Mouse (Mus musculus) heart, postnatal 0 days (tissue): ENCODE measurements around the gene Ncaph. TPM values are rescaled to one million over a fixed set of nuclear protein-coding genes. Genes with fewer than 3 reads are reported as not detected.
"Not testable (repeated sequence)": the region's sequence is repeated elsewhere in the genome, so short reads cannot be mapped to it uniquely, and the experiment has no call there.

Experiments
- ATAC-seq: fragments of 200-750 bp; cut with Nextera tagmentation; 2 replicates; pipeline ENCODE4 v1.8.0; 2017; ENCODE audit warnings: low read depth, moderate number of reproducible peaks, moderate library complexity; ENCODE audit not compliant: insufficient read depth
- DNase-seq: peaks from one replicate; pipeline ENCODE4 v3.0.0-alpha.2; 2016; ENCODE audit warnings: low spot score
- H3K27ac ChIP-seq: fragments of 300-500 bp; sonication (generic); 2 replicates; pipeline ENCODE4 v1.5.1; 2014; ENCODE audit warnings: low read depth, mild to moderate bottlenecking
- H3K27me3 ChIP-seq: fragments of 300-500 bp; sonication (generic); 2 replicates; pipeline ENCODE4 v1.6.1; 2014; ENCODE audit warnings: low read length, mixed read lengths; ENCODE audit not compliant: control insufficient read depth, insufficient read depth
- H3K36me3 ChIP-seq: fragments of 300-500 bp; sonication (generic); replicated peaks from 2 replicates; pipeline ENCODE4 v1.6.1; 2014; ENCODE audit warnings: low read length, mixed read lengths; ENCODE audit not compliant: control insufficient read depth, insufficient read depth
- H3K4me1 ChIP-seq: fragments of 300-500 bp; sonication (generic); 2 replicates; pipeline ENCODE4 v1.6.1; 2014; ENCODE audit warnings: antibody characterized with exemption; ENCODE audit not compliant: control insufficient read depth, insufficient read depth
- H3K4me2 ChIP-seq: fragments of 300-500 bp; sonication (generic); 2 replicates; pipeline ENCODE4 v1.6.1; 2014; ENCODE audit warnings: low read depth, mild to moderate bottlenecking, low read length, moderate library complexity
- H3K4me3 ChIP-seq: fragments of 300-500 bp; sonication (generic); 2 replicates; pipeline ENCODE4 v1.5.1; 2014; ENCODE audit warnings: low read depth, low read length
- H3K9ac ChIP-seq: fragments of 300-500 bp; sonication (generic); replicated peaks from 2 replicates; pipeline ENCODE4 v1.6.1; 2014; ENCODE audit warnings: low read depth, low read length, mixed read lengths
- H3K9me3 ChIP-seq: fragments of 300-500 bp; sonication (generic); replicated peaks from 2 replicates; pipeline ENCODE4 v1.6.1; 2016; ENCODE audit warnings: low read length; ENCODE audit not compliant: control insufficient read depth
- CTCF ChIP-seq: IDR thresholded peaks from 2 replicates; pipeline ENCODE4 v1.5.1; 2016; ENCODE audit warnings: antibody characterized with exemption, control low read depth, low read depth
- EP300 ChIP-seq: IDR thresholded peaks from 2 replicates; pipeline ENCODE4 v1.6.1; 2016; ENCODE audit warnings: antibody characterized with exemption, low read depth
- WGBS: fragments of 180-500 bp; shearing (Covaris S2); extraction: QIAGEN DNeasy Blood & Tissue Kit; methylation state at CpG from one replicate; pipeline ENCODE4 v1.1.7; 2014; 5-methylcytosine and 5-hydroxymethylcytosine counted together
- polyA plus RNA-seq: library from polyadenylated mRNA; unstranded; fragments of >200 nt; fragmentation: Nextera tagmentation; extraction: Ambion mirVana; gene quantifications from 2 replicates; pipeline ENCODE4 v1.2.1, GENCODE M21; 2015
- total RNA-seq: library from RNA; depleted of rRNA; stranded (reverse); fragments of >200 nt; gene quantifications from 2 replicates; pipeline ENCODE4 v1.2.3, GENCODE M21; 2014; ENCODE audit warnings: low replicate concordance; rRNA removed

The Ncaph gene
- 17.0 and 33.4 TPM in 2 replicates for total RNA-seq
- polyA plus RNA-seq: 14.7 and 15.6 TPM in 2 replicates

- peak within 1 kb of the TSS; percentile 72 for H3K4me2 ChIP-seq
- ATAC-seq: peak; percentile 93
- H3K27me3 ChIP-seq: no peaks in the 10 kb centered on the region
- H3K36me3 ChIP-seq: no peaks in the 10 kb centered on the region
- peak within 1 kb of the TSS; percentile 65 for H3K4me3 ChIP-seq
- 1% methylated on average over 56 of the region's 57 CpGs for WGBS
- no peak for TF ChIP-seq EP300
- TF ChIP-seq CTCF: no peak
- peaks cover 27% of the 10 kb centered on the region for H3K4me1 ChIP-seq
- peak; percentile 85 for DNase-seq
- peak within 1 kb of the TSS; percentile 88 for H3K27ac ChIP-seq
- no peaks in the 10 kb centered on the region for H3K9me3 ChIP-seq
- H3K9ac ChIP-seq: peak within 1 kb of the TSS; percentile 59
Observed at GRCm38 (mm10) chr2:127133621-127134461, at the start of gene Ncaph. Gene Ncaph, minus strand, starts transcription at chr2:127133954.

- peak; percentile 100 for ATAC-seq
- H3K27ac ChIP-seq: peak overlapping the region; percentile 85
- H3K4me1 ChIP-seq: no peaks in the 10 kb centered on the region
- peak overlapping the region; percentile 65 for H3K9ac ChIP-seq
- TF ChIP-seq EP300 (no peak), CTCF (no peak)
- H3K9me3 ChIP-seq: no peaks in the 10 kb centered on the region
- H3K36me3 ChIP-seq: no peaks in the 10 kb centered on the region
- H3K4me2 ChIP-seq: peak overlapping the region; percentile 71
- WGBS: 2% methylated on average over 17 of the region's 17 CpGs
- peak overlapping the region; percentile 60 for H3K4me3 ChIP-seq
- 0 out of 2 replicates have a peak, but pooled peaks cover 5% of the 10 kb centered on the region for H3K27me3 ChIP-seq
- peak; percentile 93 for DNase-seq
Observed at GRCm38 (mm10) chr2:127182598-127183381, 49.0 kb upstream of the Ncaph start.

- H3K27me3 ChIP-seq, H3K9me3 ChIP-seq, H3K4me1 ChIP-seq, H3K4me2 ChIP-seq, H3K27ac ChIP-seq, H3K9ac ChIP-seq, ATAC-seq, H3K36me3 ChIP-seq, H3K4me3 ChIP-seq: not testable (repeated sequence)
- DNase-seq: peak; percentile 25
- WGBS: 8% methylated on average over 1 of the region's 1 CpGs
- peak; percentile 47 for TF ChIP-seq CTCF
Observed at GRCm38 (mm10) chr2:127166261-127166660, 32.5 kb upstream of the Ncaph start.

GRCm38 (mm10) chr2:127165675-127166074 is 31.9 kb upstream of the Ncaph start:
- 39% methylated on average over 4 of the region's 4 CpGs for WGBS
- Histone ChIP-seq H3K9ac (no peak overlapping the region), H3K4me3 (no peak overlapping the region), H3K9me3 (no peaks in the 10 kb centered on the region), H3K27me3 (0 out of 2 replicates have a peak, but pooled peaks cover 3% of the 10 kb centered on the region), H3K27ac (no peak overlapping the region), H3K4me1 (no peaks in the 10 kb centered on the region), H3K4me2 (no peak overlapping the region), H3K36me3 (no peaks in the 10 kb centered on the region)
- ATAC-seq (no peak), DNase-seq (no peak)
- TF ChIP-seq CTCF (no peak), EP300 (no peak)

- Histone ChIP-seq H3K27me3 (no peaks in the 10 kb centered on the region), H3K36me3 (peaks cover 8% of the 10 kb centered on the region; the same call in 1 of the 2 replicates), H3K27ac (no peak overlapping the region), H3K9me3 (no peaks in the 10 kb centered on the region; the same call in 1 of the 2 replicates), H3K9ac (no peak overlapping the region), H3K4me2 (no peak overlapping the region), H3K4me1 (no peaks in the 10 kb centered on the region; the same call in 1 of the 2 replicates), H3K4me3 (no peak overlapping the region)
- TF ChIP-seq EP300 (no peak), CTCF (no peak)
- WGBS: 71% methylated on average over 3 of the region's 3 CpGs
- DNase-seq (no peak), ATAC-seq (no peak)
Observed at GRCm38 (mm10) chr2:127145699-127146098, 11.9 kb upstream of the Ncaph start.
